Mouse (Mus musculus) adrenal gland, adult 10 weeks (tissue): Measurements from ENCODE around the gene Rnf13. TPM values are rescaled to one million over a fixed set of nuclear protein-coding genes. Genes with fewer than 3 reads are reported as not detected.

Experiments
- polyA plus RNA-seq: library from polyadenylated mRNA; stranded (reverse); fragments of 350-450 nt; fragmentation: Illumina TruSeq; extraction: RNeasy Lipid Tissue Mini Kit (QIAGEN cat#74804); gene quantifications from one replicate; pipeline ENCODE4 v1.2.3, GENCODE M21; 2014; ENCODE audit warnings: low read depth, low replicate concordance

The Rnf13 gene
- polyA plus RNA-seq = 479 TPM

GRCm38 (mm10) chr3:57735511-57736370 lies at the start of gene Rnf13:
Gene Rnf13, plus strand, starts transcription at chr3:57736062.

GRCm38 (mm10) chr3:57692719-57693118 lies 43.1 kb upstream of the Rnf13 start, which contains the start of gene Ankub1:
Gene Ankub1, minus strand, starts transcription at chr3:57692799.

GRCm38 (mm10) chr3:57847760-57848185 lies 111.9 kb downstream of the Rnf13 start, which contains the start of gene Pfn2:
Gene Pfn2, minus strand, starts transcription at chr3:57848079.

Other genes starting within 250 kb of the Rnf13 start
- gene Wwtr1, start 160.2 kb upstream of the Rnf13 start, polyA plus RNA-seq = 81.1 TPM
- 17.1 TPM for gene Commd2, start 84.3 kb upstream of the Rnf13 start, polyA plus RNA-seq
- gene Ankub1, start 43.3 kb upstream of the Rnf13 start, polyA plus RNA-seq = not detected
- gene Pfn2, start 112.0 kb downstream of the Rnf13 start, polyA plus RNA-seq = 230 TPM